Mouse (Mus musculus) megakaryocyte, embryonic 14.5 days (primary cell): ENCODE measurements around the gene Zfp937. TPM values are rescaled to one million over a fixed set of nuclear protein-coding genes. Genes with fewer than 3 reads are reported as not detected.
"Not testable (repeated sequence)": the region's sequence is repeated elsewhere in the genome, so short reads cannot be mapped to it uniquely, and the experiment has no call there.

Experiments
- H3K27me3 ChIP-seq: replicated peaks from 2 replicates; pipeline ENCODE3; 2012; ENCODE audit warnings: inconsistent platforms
- H3K36me3 ChIP-seq: replicated peaks from 2 replicates; pipeline ENCODE3; 2012; ENCODE audit warnings: low read length, inconsistent platforms, mixed read lengths
- H3K4me1 ChIP-seq: 2 replicates; pipeline ENCODE4 v1.6.1; 2012; ENCODE audit warnings: inconsistent platforms
- H3K4me3 ChIP-seq: replicated peaks from 2 replicates; pipeline ENCODE3; 2012; ENCODE audit warnings: moderate library complexity, mild to moderate bottlenecking, inconsistent platforms
- H3K9me3 ChIP-seq: 2 replicates; pipeline ENCODE4 v1.6.1; 2012; ENCODE audit warnings: inconsistent platforms
- FLI1 ChIP-seq: IDR thresholded peaks from 2 replicates; pipeline ENCODE4 v1.6.1; 2012; ENCODE audit warnings: low read length, inconsistent platforms, mixed read lengths
- GATA1 ChIP-seq: IDR thresholded peaks from 3 replicates; pipeline ENCODE4 v1.6.1; 2012; ENCODE audit warnings: mixed read lengths, low read length, inconsistent platforms, borderline replicate concordance
- polyA plus RNA-seq: library from polyadenylated mRNA; stranded (reverse); fragments of >175 nt; gene quantifications from 2 replicates; pipeline ENCODE4 v1.2.3, GENCODE M21; 2012; ENCODE audit warnings: low replicate concordance; ENCODE audit not compliant: insufficient read depth

Gene Zfp937
- polyA plus RNA-seq, result not detected in 2 replicates

DNA sequence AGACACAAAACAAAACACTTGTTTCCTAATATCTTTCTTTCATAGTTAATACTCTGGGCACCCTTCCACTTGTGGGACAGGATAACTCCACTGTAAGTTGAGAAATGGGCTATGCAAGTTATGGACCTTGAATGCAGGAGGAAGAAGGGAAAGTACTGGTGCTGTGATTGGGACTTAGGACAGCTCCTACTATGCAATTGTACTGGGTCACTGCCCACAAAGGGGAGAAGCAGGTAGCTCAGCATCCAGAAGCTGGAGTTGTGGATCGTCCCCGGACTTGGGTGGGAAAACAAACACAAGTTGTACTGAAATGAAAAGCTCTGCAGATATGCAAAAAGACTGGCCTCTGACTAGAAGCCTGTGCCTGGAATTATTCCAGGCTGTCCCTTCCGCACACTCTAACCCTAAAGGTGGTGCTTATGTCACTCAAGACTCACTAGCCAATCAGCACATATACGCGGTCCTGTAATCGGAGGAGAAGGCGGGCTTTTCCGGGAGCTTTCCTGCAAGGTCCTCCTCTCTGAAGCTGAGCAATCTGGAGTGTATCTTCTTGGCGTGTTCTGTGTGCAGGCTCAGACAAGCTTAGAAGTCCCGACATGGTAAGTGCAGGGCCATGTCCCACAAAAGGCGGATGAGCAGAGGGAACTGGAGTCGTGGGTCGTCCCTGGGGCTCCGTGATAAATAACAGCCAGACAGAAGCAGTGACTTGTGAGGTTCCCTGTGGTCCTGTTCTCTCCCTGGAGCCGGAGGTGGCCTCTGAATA is at the start of gene Zfp937:
Zfp937 (plus strand) TSS at position 474 of the 763 bp plus-strand sequence.
- not testable (repeated sequence) for H3K4me1 ChIP-seq, H3K27me3 ChIP-seq, H3K36me3 ChIP-seq, H3K9me3 ChIP-seq
- peak within 1 kb of the TSS; percentile 83 for H3K4me3 ChIP-seq

DNA sequence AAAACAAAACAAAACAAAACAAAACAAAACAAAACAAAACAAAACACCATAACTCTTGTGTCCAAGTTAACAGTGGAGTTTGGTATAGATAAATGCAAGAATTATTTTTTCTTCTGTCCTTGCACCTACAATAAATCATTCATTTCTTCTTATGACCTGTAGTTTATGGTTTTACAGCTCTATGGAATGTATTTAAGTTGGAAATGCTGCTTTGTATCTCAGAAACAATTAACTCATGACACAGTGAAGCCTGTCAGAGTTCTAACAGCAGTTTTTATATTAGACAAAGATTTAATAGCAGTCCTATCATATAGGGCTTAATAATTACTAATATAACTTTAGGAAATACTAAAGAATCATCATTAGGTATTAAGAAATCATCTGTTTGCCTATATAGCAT is 44.0 kb upstream of the Zfp937 start:
- H3K36me3 ChIP-seq, result no peaks in the 10 kb centered on the region
- no peak overlapping the region for H3K4me3 ChIP-seq
- H3K9me3 ChIP-seq, result 0 out of 2 replicates have a peak, but pooled peaks cover 13% of the 10 kb centered on the region
- no peaks in the 10 kb centered on the region for H3K27me3 ChIP-seq
- no peaks in the 10 kb centered on the region for H3K4me1 ChIP-seq
- TF ChIP-seq FLI1 (no peak), GATA1 (no peak)

- not testable (repeated sequence) for H3K36me3 ChIP-seq, H3K4me3 ChIP-seq, H3K4me1 ChIP-seq, H3K27me3 ChIP-seq
- H3K9me3 ChIP-seq, result peaks cover 16% of the 10 kb centered on the region; the same call in 1 of the 2 replicates
Measured at GRCm38 (mm10) chr2:150179579-150179978, 38.3 kb upstream of the Zfp937 start, which contains the start of gene Gm10770. Gm10770 (minus strand) TSS chr2:150179679.

GRCm38 (mm10) chr2:150181046-150181445 is 36.8 kb upstream of the Zfp937 start:
- peaks cover 11% of the 10 kb centered on the region; the same call in 1 of the 2 replicates for H3K9me3 ChIP-seq
- H3K4me1 ChIP-seq, H3K36me3 ChIP-seq, H3K4me3 ChIP-seq, H3K27me3 ChIP-seq: not testable (repeated sequence)

DNA sequence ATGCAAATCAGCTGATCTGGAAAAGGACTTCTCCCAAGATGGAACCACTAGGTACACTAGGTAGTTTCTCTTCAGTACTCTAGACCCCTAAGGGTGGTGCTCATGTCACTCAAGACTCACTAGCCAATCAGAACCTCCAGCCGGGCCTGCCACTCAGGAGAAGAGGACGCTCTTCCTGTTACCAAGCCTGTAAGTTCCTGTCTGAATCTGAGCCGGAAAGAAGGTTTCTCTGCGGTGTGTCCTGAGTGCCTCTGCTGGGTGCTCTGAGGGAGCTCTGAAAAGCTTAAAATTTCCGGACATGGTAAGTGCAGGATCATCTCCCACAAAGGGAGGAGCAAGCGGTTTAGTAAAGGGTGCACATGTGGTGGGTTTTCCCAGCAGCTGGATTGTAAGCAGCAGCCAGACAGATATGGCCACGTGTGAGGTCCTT is 36.3 kb upstream of the Zfp937 start, which contains the start of gene Gm14139:
Gm14139 (plus strand) TSS at position 186 of the 430 bp plus-strand sequence.
- H3K27me3 ChIP-seq, H3K36me3 ChIP-seq, H3K4me1 ChIP-seq, H3K4me3 ChIP-seq: not testable (repeated sequence)
- peaks cover 11% of the 10 kb centered on the region; the same call in 1 of the 2 replicates for H3K9me3 ChIP-seq

GRCm38 (mm10) chr2:150218363-150218725 is 471 bp downstream of the Zfp937 start:
- not testable (repeated sequence) for H3K4me1 ChIP-seq, H3K36me3 ChIP-seq, H3K27me3 ChIP-seq, H3K9me3 ChIP-seq
- peak overlapping the region; percentile 83 for H3K4me3 ChIP-seq

- H3K36me3 ChIP-seq, H3K4me3 ChIP-seq, H3K27me3 ChIP-seq, H3K9me3 ChIP-seq, H3K4me1 ChIP-seq: not testable (repeated sequence)
Measured at GRCm38 (mm10) chr2:150223263-150223662, 5.4 kb downstream of the Zfp937 start.

GRCm38 (mm10) chr2:150243211-150243610 is 25.3 kb downstream of the Zfp937 start:
- Histone ChIP-seq H3K4me1 (no peaks in the 10 kb centered on the region), H3K27me3 (no peaks in the 10 kb centered on the region), H3K36me3 (no peaks in the 10 kb centered on the region), H3K9me3 (peaks cover 25% of the 10 kb centered on the region), H3K4me3 (no peak overlapping the region)
- TF ChIP-seq FLI1 (no peak), GATA1 (no peak)

GRCm38 (mm10) chr2:150255491-150255890 is 37.6 kb downstream of the Zfp937 start, which contains the start of gene Gm21994:
Gm21994 (minus strand) TSS chr2:150255591.
- H3K9me3 ChIP-seq, H3K4me1 ChIP-seq, H3K27me3 ChIP-seq, H3K4me3 ChIP-seq, H3K36me3 ChIP-seq: not testable (repeated sequence)

DNA sequence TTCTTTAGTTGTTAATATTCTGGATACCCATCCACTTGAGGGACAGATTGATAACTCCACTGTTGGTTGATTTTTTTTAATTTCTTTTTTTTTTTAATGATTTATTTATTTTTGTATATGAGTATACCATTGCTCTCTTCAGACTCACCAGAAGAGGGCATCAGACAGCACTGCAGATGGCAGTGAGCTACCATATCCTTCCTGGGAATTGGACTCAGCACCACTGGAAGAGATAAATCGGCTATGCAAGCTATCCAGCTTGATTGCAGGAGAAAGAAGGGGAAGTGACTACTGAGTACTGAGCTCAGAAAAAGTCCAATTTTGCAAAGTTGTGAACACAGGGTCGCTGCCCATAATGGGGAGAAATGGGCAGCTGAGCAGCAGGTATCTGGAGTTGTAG is 39.0 kb downstream of the Zfp937 start:
- H3K4me3 ChIP-seq, H3K4me1 ChIP-seq, H3K9me3 ChIP-seq, H3K27me3 ChIP-seq, H3K36me3 ChIP-seq: not testable (repeated sequence)

- H3K4me3 ChIP-seq, H3K9me3 ChIP-seq, H3K36me3 ChIP-seq, H3K4me1 ChIP-seq, H3K27me3 ChIP-seq: not testable (repeated sequence)
Measured at GRCm38 (mm10) chr2:150257291-150257690, 39.4 kb downstream of the Zfp937 start, which contains the start of gene Gm14124. Gm14124 (plus strand) TSS chr2:150257517.

Other genes starting within 250 kb of the Zfp937 start
- 0.32 and 5.5 TPM in 2 replicates for gene Zfp120, start 81.4 kb upstream of the Zfp937 start, polyA plus RNA-seq
- gene Gm10770, start 38.4 kb upstream of the Zfp937 start, polyA plus RNA-seq, result not detected in 2 replicates
- gene Gm14139, start 36.3 kb upstream of the Zfp937 start, polyA plus RNA-seq, result not detected in 2 replicates
- not detected in 2 replicates for gene Gm21994, start 37.5 kb downstream of the Zfp937 start, polyA plus RNA-seq
- not detected in 2 replicates for gene Gm14124, start 39.4 kb downstream of the Zfp937 start, polyA plus RNA-seq
- not detected in 2 replicates for gene Gm10130, start 105.6 kb downstream of the Zfp937 start, polyA plus RNA-seq
- not detected in 2 replicates for gene 3300002I08Rik, start 144.7 kb downstream of the Zfp937 start, polyA plus RNA-seq
- 0.09 TPM in 1 of 2 replicates, not detected in the other for gene Zfp442, start 233.4 kb downstream of the Zfp937 start, polyA plus RNA-seq